Mouse (Mus musculus): ENCODE results near the gene Hoxa7. TPM values are rescaled to one million over a fixed set of nuclear protein-coding genes. Genes with fewer than 3 reads are reported as not detected.
A peak's percentile ranks its signal among the peaks of the same experiment; 100 is the strongest.

Gene Hoxa7
- polyA plus RNA-seq, 1 experiment from 2014 or later: not detected

DNA sequence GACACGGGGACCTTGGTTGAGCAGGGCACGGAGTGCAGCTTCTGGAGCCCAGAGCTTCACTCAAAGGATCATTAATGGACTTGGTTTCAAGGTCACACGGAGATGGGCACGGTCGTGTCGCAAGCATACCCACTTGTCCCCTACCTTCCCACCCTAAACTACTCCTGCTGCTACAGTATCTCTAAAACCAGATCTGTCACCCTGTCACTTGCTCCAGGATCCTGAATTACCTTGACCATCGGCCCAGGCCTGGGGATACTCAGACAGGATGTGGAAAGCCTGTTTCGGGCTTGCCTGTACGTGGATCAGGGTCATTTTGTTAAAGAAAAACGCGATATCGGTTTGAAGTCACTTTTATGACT, 12.0 kb downstream of the Hoxa7 start:
- Histone ChIP-seq H3K27ac (replicated peaks) (no peak overlapping the region), H3K9me3 (no peaks in the 10 kb centered on the region), H3K4me2 (replicated peaks) (no peak overlapping the region), H3K9ac (replicated peaks) (no peak overlapping the region), H3K4me3 (no peak overlapping the region), H3K36me3 (no peaks in the 10 kb centered on the region), H3K4me1 (peaks cover 8% of the 10 kb centered on the region; the same call in 1 of the 2 replicates), H3K27me3 (peaks cover 98% of the 10 kb centered on the region)
- ATAC-seq (ENCODE audit: low FRiP score, low read depth): no peak
- WGBS: 9% methylated on average over 12 of the region's 12 CpGs

DNA sequence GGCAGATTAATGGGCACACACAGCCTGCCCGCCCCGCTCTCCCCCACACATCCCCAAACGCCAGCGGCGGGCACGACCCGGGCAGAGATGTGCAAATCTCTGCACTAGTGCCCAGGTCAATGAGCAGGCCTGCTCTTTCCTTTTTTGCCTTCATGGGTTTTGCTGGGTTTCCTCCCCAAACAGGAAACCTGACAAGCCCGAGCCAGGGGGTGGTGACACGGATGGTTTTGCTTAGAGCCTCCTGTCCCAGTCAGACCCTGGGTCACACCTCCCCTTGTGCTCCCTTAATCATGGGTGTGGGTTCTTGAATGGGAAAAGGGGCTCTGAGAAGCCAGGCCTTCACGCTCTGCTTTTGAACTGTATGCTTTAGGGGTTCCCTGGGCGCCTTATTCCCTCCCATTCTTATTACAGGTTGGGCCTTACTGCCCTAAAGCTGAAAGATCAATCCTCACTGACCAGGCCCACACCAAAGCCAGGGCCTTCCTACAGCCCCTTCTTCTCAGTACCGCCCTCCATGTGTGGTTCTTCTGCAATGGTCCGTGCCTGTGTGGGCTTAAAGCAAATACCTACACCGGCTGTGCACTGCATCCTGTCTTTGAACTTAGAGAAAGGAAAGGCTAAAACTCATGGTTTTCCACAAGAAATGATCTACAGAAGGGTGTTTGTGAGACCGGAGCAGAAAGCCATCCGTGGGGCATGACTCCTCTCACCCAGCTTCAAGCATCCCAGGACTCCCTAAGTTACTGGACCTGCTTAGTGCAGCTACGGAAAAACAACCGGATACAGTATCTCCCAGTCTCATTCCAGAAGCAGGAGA, 12.6 kb downstream of the Hoxa7 start:
- H3K4me2 ChIP-seq (replicated peaks): peak overlapping the region; percentile 13; the same call in 1 of the 2 replicates
- 5% methylated on average over 18 of the region's 18 CpGs for WGBS
- no peak for ATAC-seq (ENCODE audit: low FRiP score, low read depth)

DNA sequence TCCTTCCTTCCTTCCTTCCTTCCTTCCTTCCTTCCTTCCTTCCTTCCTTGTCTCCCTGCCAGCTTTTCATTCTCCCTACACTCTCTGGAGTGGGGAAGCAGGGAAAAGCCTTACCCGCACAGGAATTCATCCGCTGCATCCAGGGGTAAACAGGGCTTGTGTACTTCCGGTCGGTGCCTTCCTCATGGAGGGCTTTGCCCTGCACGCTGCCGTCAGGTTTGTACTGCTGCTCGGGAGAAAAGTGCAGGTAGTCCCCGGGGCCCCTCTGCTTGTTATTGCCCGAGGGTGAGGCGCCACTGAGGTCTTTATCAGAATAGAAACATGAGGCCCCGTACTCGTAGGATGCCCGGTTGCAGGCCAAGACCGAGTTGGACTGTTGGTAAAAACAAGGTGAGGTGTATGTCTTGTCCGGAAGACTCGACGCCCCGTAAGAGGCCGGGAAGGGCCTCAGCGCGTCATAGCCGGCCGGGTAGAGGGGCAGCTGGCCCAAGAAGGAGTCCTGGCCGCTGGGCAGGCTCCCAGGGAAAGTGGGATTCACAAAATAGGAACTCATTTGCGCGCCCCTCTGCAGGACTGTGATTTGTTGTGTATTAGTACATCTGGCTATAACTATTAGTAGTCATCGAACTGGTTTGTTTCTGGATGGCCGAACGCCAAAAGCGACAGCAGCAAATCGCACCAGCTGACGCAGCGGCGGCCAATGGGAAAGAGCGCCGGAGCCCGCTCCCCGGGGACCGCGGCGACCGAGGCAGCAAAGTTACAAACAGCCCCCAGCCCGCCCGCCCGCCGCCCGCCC, 13.4 kb downstream of the Hoxa7 start, which contains the start of gene Hoxa6:
Gene Hoxa6, minus strand, starts transcription at position 651 of the 796 bp plus-strand sequence.
- peaks cover 99% of the 10 kb centered on the region for H3K27me3 ChIP-seq
- no peaks in the 10 kb centered on the region for H3K9me3 ChIP-seq
- no peaks in the 10 kb centered on the region for H3K36me3 ChIP-seq
- no peak for ATAC-seq (ENCODE audit: low FRiP score, low read depth)
- no peak within 1 kb of the TSS for H3K9ac ChIP-seq (replicated peaks)
- peaks cover 17% of the 10 kb centered on the region; the same call in 1 of the 2 replicates for H3K4me1 ChIP-seq
- 0 out of 2 replicates have a peak within 1 kb of the TSS, but pooled peaks have one; percentile 13 for H3K4me3 ChIP-seq
- no peak within 1 kb of the TSS for H3K27ac ChIP-seq (replicated peaks)
- 1% methylated on average over 47 of the region's 47 CpGs for WGBS
- peak within 1 kb of the TSS; percentile 13; the same call in 1 of the 2 replicates for H3K4me2 ChIP-seq (replicated peaks)

More for the DNA sequence above, 12.6 kb downstream of the Hoxa7 start:
- 0 out of 2 replicates have a peak overlapping the region, but pooled peaks have one; percentile 13 for H3K4me3 ChIP-seq
- H3K9me3 ChIP-seq: no peaks in the 10 kb centered on the region
- peaks cover 98% of the 10 kb centered on the region for H3K27me3 ChIP-seq
- H3K27ac ChIP-seq (replicated peaks): no peak overlapping the region
- H3K9ac ChIP-seq (replicated peaks): no peak overlapping the region
- peaks cover 14% of the 10 kb centered on the region; the same call in 1 of the 2 replicates for H3K4me1 ChIP-seq
- no peaks in the 10 kb centered on the region for H3K36me3 ChIP-seq

DNA sequence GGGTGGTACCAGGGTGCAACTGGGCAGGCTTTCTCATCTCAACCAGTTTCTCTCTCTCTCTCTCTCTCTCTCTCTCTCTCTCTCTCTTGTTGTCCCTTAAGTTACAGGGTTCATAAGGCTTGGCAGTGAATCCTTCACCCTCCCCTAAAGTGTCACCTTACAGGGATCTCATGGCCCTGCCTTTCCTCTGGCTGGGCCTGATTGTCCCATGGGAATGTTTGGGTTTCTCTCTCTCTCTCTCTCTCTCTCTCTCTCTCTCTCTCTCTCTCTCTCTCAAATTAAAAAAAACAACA, 14.0 kb downstream of the Hoxa7 start:
- no peak overlapping the region for H3K4me2 ChIP-seq (replicated peaks)
- ATAC-seq (ENCODE audit: low FRiP score, low read depth): no peak
- no peak overlapping the region for H3K4me3 ChIP-seq
- no peak overlapping the region for H3K9ac ChIP-seq (replicated peaks)
- no peak overlapping the region for H3K27ac ChIP-seq (replicated peaks)
- peaks cover 17% of the 10 kb centered on the region; the same call in 1 of the 2 replicates for H3K4me1 ChIP-seq
- H3K9me3 ChIP-seq: no peaks in the 10 kb centered on the region
- no peaks in the 10 kb centered on the region for H3K36me3 ChIP-seq
- peaks cover 99% of the 10 kb centered on the region for H3K27me3 ChIP-seq

DNA sequence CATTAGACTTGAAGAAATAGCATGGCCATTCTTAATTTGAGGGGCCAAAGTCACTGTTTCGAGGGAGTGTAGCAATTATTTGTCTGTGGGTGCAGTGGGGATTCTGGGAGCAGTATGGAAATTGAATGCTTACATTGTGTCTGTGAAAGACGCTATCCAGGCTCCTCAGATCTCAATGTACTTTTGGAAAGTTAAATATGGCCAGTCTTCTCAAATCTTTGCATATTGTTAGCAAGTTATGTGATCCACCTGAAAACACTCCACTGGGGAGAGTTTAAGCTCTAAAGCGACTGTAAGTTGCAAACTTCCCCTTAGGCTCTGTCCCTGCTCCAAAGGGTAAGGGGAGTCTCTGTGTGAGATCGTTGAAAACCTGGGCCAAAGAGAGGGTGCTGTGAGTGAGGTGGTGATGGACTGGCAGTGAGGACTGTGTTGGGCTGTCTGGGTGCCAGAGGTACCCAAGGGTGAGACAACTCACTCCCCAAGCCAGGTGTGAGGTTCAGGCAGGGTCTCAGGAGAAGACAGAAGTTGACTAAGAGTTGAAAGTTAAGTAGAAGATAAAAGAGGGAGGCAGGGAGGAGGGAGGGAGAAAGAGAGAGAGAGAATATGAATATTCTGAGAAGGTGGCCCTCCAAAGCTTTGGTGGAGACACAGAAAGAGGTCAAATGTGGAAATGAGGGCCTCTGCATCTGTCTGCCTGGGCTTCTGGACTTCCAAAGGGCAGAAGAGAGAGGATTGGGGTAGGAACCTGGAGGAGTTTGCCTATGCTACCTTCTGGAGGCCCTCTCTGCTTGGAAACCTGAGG, 14.6 kb downstream of the Hoxa7 start:
- Histone ChIP-seq H3K27ac (replicated peaks) (no peak overlapping the region), H3K9ac (replicated peaks) (no peak overlapping the region), H3K4me3 (no peak overlapping the region), H3K27me3 (peaks cover 98% of the 10 kb centered on the region), H3K36me3 (no peaks in the 10 kb centered on the region), H3K4me2 (replicated peaks) (no peak overlapping the region), H3K4me1 (peaks cover 17% of the 10 kb centered on the region; the same call in 1 of the 2 replicates), H3K9me3 (no peaks in the 10 kb centered on the region)
- 3% methylated on average over 4 of the region's 4 CpGs for WGBS
- ATAC-seq (ENCODE audit: low FRiP score, low read depth): no peak

DNA sequence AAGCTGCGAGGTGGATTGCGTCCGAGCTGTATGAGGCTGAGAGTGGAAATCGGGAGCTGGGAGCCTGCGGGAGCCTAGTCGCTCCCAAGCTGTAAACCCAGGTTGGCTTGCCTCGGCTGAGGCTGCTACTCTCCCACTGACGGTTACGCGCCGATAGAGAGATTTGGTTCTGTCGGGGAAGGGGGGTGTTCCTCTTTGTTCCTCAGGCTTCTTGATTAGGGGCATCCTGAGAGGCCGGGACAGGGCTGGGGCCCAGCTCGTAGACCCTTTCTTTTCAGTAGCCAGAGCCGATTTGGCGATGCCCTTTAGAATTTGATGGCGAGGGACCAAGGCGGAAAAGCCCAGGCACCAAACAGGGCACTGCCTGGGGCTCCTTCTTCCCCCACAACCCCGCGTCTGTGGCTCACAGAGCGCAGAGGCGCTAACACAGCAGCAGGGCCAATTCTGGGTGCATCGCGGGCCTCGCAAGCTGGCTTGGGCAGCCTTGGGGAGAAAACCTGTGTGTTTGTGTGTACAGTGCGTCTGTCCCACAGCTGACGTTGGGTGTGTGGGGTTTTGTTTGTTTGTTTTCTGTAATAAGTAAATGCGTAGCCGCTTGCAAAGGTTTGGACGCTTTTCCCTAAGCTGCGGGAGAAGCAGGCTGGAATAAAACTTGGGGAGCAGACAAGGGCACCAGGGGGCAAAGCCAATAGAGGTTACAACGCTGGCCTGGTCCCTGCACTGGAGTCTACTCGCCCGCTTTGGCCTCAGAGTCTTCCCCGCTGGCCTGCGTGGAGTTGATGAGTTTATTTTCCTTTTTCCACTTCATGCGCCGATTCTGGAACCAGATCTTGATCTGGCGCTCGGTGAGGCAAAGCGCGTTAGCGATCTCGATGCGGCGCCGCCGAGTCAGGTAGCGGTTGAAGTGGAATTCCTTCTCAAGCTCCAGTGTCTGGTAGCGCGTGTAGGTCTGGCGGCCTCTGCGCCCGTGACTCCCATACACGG, 15.7 kb downstream of the Hoxa7 start:
- peaks cover 98% of the 10 kb centered on the region for H3K27me3 ChIP-seq
- no peak for ATAC-seq (ENCODE audit: low FRiP score, low read depth)
- no peak overlapping the region for H3K27ac ChIP-seq (replicated peaks)
- under 1% methylated on average over 55 of the region's 55 CpGs for WGBS
- no peak overlapping the region for H3K9ac ChIP-seq (replicated peaks)
- no peaks in the 10 kb centered on the region for H3K9me3 ChIP-seq
- no peak overlapping the region for H3K4me3 ChIP-seq
- H3K4me2 ChIP-seq (replicated peaks): no peak overlapping the region
- H3K36me3 ChIP-seq: no peaks in the 10 kb centered on the region
- H3K4me1 ChIP-seq: peaks cover 14% of the 10 kb centered on the region; the same call in 1 of the 2 replicates

DNA sequence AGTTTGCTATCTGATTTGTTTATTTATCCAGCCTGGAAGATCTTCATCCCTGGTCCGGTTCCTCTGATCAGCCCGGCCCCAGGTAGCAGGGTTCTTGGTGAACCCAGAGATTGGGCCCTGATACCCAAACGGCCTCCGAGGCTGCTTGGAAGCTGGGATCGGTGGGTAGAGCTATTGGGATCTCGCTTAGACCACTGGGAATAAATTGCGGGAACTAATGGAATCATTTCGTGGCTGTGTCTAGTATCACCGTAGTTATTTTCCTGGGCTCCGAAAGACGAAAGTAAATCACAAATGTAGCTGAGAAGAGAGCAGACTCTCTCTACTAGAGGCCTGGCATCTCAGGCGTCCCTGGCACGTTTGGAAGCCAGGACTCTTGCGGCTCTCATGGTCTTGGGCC, 16.4 kb downstream of the Hoxa7 start:
- Histone ChIP-seq H3K4me2 (replicated peaks) (no peak overlapping the region), H3K27me3 (peaks cover 99% of the 10 kb centered on the region), H3K9ac (replicated peaks) (no peak overlapping the region), H3K36me3 (no peaks in the 10 kb centered on the region), H3K4me3 (no peak overlapping the region), H3K9me3 (no peaks in the 10 kb centered on the region), H3K27ac (replicated peaks) (no peak overlapping the region), H3K4me1 (peaks cover 14% of the 10 kb centered on the region; the same call in 1 of the 2 replicates)
- WGBS: 5% methylated on average over 14 of the region's 14 CpGs
- ATAC-seq (ENCODE audit: low FRiP score, low read depth): no peak

DNA sequence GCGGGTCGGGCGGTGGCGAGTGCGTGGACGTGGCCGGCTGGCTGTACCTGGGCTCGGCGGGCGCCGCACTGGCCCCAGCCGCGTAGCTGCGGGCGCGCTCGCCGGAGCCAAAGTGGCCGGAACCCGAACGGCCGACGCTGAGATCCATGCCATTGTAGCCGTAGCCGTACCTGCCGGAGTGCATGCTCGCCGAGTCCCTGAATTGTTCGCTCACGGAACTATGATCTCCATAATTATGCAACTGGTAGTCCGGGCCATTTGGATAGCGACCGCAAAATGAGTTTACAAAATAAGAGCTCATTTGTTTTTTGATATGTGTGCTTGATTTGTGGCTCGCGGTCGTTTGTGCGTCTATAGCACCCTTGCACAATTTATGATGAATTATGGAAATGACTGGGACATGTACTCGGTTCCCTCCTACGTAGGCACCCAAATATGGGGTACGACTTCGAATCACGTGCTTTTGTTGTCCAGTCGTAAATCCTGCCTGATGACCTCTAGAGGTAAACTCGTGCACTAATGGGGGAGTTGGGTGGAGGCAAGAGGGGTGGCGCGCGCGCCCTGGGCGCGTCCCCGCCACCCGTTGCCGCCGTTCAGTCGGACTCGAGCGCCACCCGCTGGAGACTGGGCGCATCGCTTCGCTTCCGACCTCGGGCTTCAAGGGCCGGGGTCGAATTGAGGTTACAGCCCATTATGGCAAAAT, 17.5 kb downstream of the Hoxa7 start, which contains the start of gene Hoxa5:
Gene Hoxa5, minus strand, starts transcription at position 538 of the 703 bp plus-strand sequence.
- H3K27ac ChIP-seq (replicated peaks): no peak within 1 kb of the TSS
- H3K4me3 ChIP-seq: peak within 1 kb of the TSS; percentile 28
- H3K9ac ChIP-seq (replicated peaks): no peak within 1 kb of the TSS
- ATAC-seq (ENCODE audit: low FRiP score, low read depth): no peak
- peaks cover 14% of the 10 kb centered on the region; the same call in 1 of the 2 replicates for H3K4me1 ChIP-seq
- H3K27me3 ChIP-seq: peaks cover 99% of the 10 kb centered on the region
- WGBS: under 1% methylated on average over 65 of the region's 65 CpGs
- H3K9me3 ChIP-seq: no peaks in the 10 kb centered on the region
- peak within 1 kb of the TSS; percentile 32 for H3K4me2 ChIP-seq (replicated peaks)
- H3K36me3 ChIP-seq: no peaks in the 10 kb centered on the region

DNA sequence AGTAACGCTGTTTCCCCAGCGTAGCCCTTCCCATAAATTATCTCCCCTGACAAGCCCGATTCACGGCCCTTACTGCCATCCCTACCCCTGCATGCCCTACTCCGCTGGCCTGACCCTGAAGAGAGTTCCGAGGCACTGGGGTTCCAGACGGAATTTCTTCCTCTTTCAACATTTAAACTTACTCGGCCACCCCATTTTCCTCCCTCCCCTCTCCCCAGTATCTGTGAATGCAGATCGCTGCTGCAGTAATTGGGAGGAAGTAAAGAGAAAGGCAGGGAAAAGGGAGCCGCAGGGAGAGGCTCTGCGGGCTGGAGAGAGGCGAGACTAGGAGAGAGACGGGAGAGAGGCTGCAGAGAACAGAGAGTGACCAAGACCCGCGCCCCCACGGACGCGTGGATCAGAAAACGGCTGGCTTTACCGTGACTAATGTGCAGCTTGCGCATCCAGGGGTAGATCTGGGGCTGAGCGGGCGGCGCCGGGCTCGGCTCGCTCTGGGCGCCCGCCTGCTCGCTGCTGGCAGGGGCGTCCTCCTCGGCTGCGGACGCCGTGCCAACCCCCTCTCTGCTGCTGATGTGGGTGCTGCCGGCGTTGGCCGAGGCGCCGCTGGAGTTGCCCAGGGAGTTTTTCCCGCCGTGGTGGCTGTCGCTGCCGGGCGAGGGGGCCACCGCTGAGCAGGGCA, 18.1 kb downstream of the Hoxa7 start:
- under 1% methylated on average over 39 of the region's 46 CpGs for whole genome bisulfite sequencing

DNA sequence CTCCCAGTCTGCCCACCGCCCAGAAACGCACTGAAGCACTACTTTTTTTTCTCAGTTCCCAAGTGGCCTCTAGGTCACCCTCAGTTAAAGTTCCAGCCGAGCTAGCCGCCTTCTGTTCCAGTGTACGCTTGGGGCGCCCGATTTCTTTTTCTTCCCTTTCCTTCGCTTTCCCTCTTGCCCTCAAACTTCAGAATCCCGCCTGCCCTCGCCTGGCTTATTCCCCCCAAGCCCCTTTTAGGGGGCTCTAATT, 18.6 kb downstream of the Hoxa7 start:
- Histone ChIP-seq H3K4me2 (replicated peaks) (no peak overlapping the region), H3K27me3 (peaks cover 99% of the 10 kb centered on the region), H3K4me1 (peaks cover 10% of the 10 kb centered on the region; the same call in 1 of the 2 replicates), H3K9me3 (no peaks in the 10 kb centered on the region), H3K9ac (replicated peaks) (no peak overlapping the region), H3K4me3 (no peak overlapping the region), H3K36me3 (no peaks in the 10 kb centered on the region), H3K27ac (replicated peaks) (no peak overlapping the region)
- ATAC-seq (ENCODE audit: low FRiP score, low read depth): no peak
- WGBS: under 1% methylated on average over 10 of the region's 10 CpGs

More for the DNA sequence above, 18.1 kb downstream of the Hoxa7 start:
- Histone ChIP-seq H3K4me1 (peaks cover 10% of the 10 kb centered on the region; the same call in 1 of the 2 replicates), H3K4me2 (replicated peaks) (peak overlapping the region; percentile 32), H3K36me3 (no peaks in the 10 kb centered on the region), H3K27ac (replicated peaks) (no peak overlapping the region), H3K4me3 (peak overlapping the region; percentile 28), H3K27me3 (peaks cover 99% of the 10 kb centered on the region), H3K9me3 (no peaks in the 10 kb centered on the region), H3K9ac (replicated peaks) (no peak overlapping the region)
- no peak for ATAC-seq (ENCODE audit: low FRiP score, low read depth)
